Mouse (Mus musculus): ENCODE results near the gene Fbxo21.

Fbxo21 gene

GRCm38 (mm10) chr5:117981943-117982342, 5.4 kb downstream of the Fbxo21 start:
- no peak for DNase-seq

- DNase-seq: peak; percentile 14
These were observed 9.8 kb downstream of the Fbxo21 start for GRCm38 (mm10) chr5:117986327-117986726.

GRCm38 (mm10) chr5:117987891-117988290, 11.4 kb downstream of the Fbxo21 start:
- no peak for DNase-seq

- DNase-seq: no peak
These were observed 11.8 kb downstream of the Fbxo21 start for GRCm38 (mm10) chr5:117988367-117988766.

DNA sequence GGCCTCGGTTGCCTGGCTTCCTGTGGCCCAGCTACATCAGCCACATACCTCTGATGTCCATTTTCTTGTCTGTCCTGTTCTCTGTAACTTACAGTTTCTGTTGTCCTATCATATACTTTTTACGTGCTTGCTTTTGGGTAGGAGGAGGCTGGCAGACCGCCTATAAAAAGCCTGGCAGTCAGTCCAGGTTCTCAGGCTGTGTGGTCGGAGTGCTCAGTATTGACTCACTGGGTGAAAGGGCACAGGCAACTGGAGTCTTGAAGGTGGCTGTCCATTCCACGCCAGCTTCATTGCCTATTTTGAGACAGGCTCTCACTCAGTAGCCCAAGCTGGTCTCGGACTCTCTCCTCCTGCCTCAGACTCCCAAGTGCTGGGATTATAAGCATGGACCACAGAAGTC, 13.2 kb downstream of the Fbxo21 start:
- no peak for DNase-seq

DNA sequence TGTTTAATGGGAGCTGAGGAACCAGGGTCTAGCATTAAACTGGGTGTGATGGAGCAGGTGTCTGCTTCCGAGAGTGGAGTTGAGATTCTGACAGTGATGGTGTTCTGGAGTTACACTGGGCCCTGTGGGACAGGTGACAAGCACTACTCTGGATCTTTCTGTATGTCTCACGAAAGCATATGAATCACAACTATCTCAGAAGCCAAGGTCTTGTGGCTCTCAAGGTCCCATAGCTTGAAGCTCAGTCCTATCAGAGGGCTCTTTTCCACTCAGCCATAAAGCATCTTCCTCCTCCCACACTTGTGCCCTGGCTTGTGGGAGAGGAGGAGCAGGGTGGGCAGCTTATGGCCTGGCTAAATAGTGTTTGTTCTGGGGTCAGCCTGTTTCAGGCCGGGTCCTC, 14.4 kb downstream of the Fbxo21 start:
- no peak for DNase-seq

DNA sequence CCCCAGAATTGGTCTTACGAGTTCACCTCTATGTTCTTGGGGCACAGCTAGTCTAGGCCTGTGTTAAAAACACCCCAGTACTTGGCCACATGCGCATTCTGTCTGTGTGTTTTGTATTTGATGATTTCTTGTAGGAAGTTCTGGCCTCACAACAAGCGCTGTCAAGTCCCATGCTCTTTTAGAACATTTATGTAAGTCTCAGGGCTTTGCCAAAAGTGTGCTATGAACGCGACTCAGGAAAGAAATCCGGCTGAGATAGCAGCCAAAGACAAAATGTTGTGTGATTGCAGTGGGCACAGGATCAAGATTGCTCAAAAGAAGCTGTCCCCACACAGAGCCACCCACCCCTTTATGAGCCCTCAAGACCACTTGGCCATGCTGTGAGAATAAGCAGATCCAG, 17.0 kb downstream of the Fbxo21 start:
- DNase-seq: no peak

GRCm38 (mm10) chr5:117995372-117995901, 18.9 kb downstream of the Fbxo21 start:
- peak; percentile 74 for DNase-seq

DNA sequence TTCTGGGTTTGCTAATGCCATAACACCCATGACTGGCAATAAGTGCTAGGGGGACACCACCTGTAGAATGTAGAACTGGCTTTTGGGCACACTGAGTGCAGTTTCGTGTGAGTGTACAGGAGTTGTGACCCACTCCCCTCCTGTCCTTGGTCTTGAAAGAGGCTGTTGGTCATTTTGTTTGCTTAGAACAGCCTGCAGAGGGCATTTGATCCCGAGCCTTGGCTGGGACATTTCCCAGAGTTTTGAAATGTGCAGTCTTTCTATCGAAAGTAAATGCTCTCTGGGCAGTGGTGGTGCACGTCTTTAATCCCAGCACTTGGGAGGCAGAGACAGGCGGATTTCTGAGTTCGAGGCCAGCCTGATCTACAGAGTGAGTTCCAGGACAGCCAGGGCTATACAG, 19.4 kb downstream of the Fbxo21 start:
- DNase-seq: no peak

- DNase-seq: no peak
These were observed 20.1 kb downstream of the Fbxo21 start for GRCm38 (mm10) chr5:117996581-117996980.

DNA sequence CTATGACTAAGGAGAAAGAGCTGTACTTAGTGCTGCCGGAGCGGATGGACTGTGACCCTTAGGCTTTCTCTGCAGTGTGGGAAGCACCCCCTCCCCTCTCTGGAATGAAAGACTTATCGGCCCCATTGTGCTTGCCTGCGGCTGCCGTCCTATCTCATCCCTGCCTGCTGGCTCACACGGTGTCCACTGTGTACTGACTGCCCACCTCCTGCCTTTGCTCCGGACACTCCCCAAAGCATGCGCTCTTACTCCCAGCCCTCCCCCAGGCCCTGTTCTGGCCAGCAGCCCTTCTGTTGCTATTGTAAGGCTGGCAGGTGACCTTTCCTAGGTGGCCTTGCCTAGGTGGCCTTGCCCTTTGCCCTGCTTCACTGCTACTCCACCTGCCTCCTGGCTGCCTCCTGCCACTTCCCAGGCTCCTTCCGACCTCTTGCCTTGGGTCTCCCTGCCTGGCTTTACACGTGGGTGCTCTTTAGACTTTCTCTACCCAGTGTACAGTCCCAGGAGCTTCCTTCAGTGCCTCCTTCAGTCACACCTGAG, 21.0 kb downstream of the Fbxo21 start:
- no peak for DNase-seq

GRCm38 (mm10) chr5:117999061-117999460, 22.5 kb downstream of the Fbxo21 start:
- no peak for DNase-seq

GRCm38 (mm10) chr5:117999584-117999983, 23.1 kb downstream of the Fbxo21 start:
- no peak for DNase-seq

GRCm38 (mm10) chr5:118002059-118002458, 25.5 kb downstream of the Fbxo21 start:
- peak; percentile 71 for DNase-seq

- DNase-seq: peak; percentile 68
These were observed 28.1 kb downstream of the Fbxo21 start for GRCm38 (mm10) chr5:118004619-118005018.

- DNase-seq: peak; percentile 82
These were observed 29.2 kb downstream of the Fbxo21 start for GRCm38 (mm10) chr5:118005728-118006127.

GRCm38 (mm10) chr5:118008344-118008743, 31.8 kb downstream of the Fbxo21 start:
- DNase-seq: no peak

GRCm38 (mm10) chr5:118010872-118011271, 34.3 kb downstream of the Fbxo21 start:
- no peak for DNase-seq

DNA sequence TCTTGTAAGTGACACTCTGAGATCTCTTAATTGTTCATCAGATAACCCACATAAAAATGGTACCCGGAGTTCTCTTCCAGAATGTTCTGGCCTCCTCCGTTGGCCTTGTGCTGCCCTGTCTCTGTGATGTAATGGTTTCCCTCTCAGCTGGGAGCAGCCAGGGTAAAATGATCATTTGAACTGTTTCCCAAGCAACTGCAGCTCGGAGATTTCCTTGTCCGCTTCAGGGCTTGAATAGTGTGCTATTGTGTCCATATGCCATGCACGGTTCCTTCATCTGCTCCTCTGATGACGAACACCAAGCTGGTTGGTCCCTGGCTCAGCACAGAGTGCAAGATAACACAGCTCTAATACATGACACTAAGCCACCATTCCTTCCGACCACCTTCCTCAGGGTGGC, 35.3 kb downstream of the Fbxo21 start:
- no peak for DNase-seq

- DNase-seq: peak; percentile 87
These were observed 38.5 kb downstream of the Fbxo21 start for GRCm38 (mm10) chr5:118015028-118015427.

GRCm38 (mm10) chr5:118015669-118016068, 39.1 kb downstream of the Fbxo21 start:
- no peak for DNase-seq

DNA sequence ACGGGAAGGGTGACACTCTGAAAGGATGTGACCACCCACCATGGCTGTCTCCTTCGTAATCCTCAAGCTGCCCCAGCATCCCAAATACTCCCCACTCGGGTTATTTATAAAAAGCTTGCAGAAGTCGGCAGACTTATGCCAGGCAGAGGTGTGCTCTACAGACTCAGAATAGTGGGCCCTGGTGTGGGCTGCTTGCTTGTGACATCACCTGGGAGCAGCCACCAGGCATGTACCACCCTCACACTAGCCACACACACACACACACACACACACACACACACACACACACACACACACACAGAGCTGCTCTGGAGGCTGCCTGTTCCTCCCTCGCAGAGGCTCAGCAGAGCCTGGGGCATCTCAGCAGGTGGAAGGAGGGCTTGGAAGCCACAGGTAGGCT, 41.0 kb downstream of the Fbxo21 start:
- DNase-seq: no peak

- no peak for DNase-seq
These were observed 43.4 kb downstream of the Fbxo21 start for GRCm38 (mm10) chr5:118019905-118020304.

- no peak for DNase-seq
These were observed 46.5 kb downstream of the Fbxo21 start for GRCm38 (mm10) chr5:118023053-118023452.

DNA sequence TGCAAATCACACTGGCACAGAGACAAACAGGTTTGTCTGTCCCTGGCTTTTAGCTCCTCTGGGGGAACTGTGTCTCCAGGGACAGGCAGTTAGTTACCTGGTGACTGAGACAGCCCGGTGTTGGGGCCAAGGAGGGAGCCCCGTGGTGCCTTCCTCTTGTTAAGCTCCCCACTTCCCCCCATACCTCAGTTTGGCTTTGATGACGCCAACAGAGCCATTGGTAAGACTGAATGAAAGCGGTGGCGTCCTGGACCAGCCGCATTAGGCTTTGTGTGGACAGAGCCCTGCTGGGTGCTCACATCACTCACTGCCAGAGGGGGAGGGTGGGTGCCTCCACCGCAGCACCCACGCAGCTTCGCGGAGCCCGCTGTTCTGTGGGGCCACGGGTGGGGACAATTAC, 49.4 kb downstream of the Fbxo21 start:
- peak; percentile 58 for DNase-seq
